Mouse (Mus musculus) spleen, embryonic (tissue): ENCODE results near the gene Inf2.

Experiments used
- CTCF ChIA-PET: fragments of 350-600 bp; sonication (Branson Sonifier 250); formaldehyde crosslinking; loops from one replicate; lab custom pipeline; 2022; lab: Charles Lee

The Inf2 gene

DNA sequence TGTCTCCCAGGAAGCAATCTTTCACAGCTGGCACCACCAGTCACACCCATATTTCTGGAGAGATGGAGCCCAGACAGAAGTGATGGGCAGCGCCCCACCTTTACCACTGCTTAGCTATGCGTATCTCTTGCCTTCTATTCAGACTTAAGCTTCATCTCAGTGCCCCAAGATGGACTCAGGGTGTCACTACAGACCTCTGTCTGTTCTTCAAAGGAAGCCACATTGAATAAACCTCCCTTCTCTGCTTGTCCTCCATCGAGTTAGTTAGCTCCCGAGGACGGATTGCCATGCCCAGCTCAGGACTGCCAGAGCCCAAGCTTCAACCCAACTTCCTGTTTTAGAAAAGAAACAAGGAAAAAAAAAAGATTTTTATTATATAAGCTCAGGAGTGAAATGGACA, 26.1 kb upstream of the Inf2 start:
- CTCF ChIA-PET: interaction anchor here (0.6 to 1.1 kb wide), 3 partner anchors 10 to 331 kb away, joined by 3 to 8 read pairs (median 3); no protein-coding TSS in a partner anchor

DNA sequence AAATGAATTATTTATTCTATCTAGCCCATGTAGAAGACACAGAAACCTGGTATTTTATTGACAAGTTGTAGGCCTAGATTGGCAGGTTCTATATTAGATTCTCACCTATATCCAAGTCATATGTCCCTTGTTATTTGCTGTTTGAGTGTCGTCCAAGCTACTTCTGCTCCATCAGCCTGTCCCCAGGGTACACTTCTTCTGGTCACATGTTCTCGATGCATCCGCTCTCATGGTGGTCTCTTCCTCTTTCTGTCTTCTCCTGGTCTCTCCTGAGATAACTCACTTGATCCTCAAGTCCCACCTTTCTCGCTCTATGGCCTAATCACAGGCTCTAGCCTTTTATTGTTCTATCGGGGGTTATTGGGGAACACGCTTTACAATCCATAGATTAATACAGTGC, 25.6 kb upstream of the Inf2 start:
- CTCF ChIA-PET: interaction anchor here (0.7 to 1.1 kb wide), 2 partner anchors 10 to 330 kb away, joined by 3 to 8 read pairs; no protein-coding TSS in a partner anchor

- CTCF ChIA-PET: no interaction called here
These were observed 18.4 kb upstream of the Inf2 start for GRCm38 (mm10) chr12:112570160-112570559.

GRCm38 (mm10) chr12:112571064-112571463, 17.5 kb upstream of the Inf2 start:
- CTCF ChIA-PET: no interaction called here

GRCm38 (mm10) chr12:112575274-112575986, 13.2 kb upstream of the Inf2 start:
- CTCF ChIA-PET: interaction anchor here (1.0 kb wide), 1 partner anchor 26 kb away, joined by 3 read pairs; no protein-coding TSS in a partner anchor

- CTCF ChIA-PET: no interaction called here
These were observed 12.2 kb upstream of the Inf2 start for GRCm38 (mm10) chr12:112576341-112576740.

GRCm38 (mm10) chr12:112576749-112577148, 11.8 kb upstream of the Inf2 start:
- CTCF ChIA-PET: no interaction called here

DNA sequence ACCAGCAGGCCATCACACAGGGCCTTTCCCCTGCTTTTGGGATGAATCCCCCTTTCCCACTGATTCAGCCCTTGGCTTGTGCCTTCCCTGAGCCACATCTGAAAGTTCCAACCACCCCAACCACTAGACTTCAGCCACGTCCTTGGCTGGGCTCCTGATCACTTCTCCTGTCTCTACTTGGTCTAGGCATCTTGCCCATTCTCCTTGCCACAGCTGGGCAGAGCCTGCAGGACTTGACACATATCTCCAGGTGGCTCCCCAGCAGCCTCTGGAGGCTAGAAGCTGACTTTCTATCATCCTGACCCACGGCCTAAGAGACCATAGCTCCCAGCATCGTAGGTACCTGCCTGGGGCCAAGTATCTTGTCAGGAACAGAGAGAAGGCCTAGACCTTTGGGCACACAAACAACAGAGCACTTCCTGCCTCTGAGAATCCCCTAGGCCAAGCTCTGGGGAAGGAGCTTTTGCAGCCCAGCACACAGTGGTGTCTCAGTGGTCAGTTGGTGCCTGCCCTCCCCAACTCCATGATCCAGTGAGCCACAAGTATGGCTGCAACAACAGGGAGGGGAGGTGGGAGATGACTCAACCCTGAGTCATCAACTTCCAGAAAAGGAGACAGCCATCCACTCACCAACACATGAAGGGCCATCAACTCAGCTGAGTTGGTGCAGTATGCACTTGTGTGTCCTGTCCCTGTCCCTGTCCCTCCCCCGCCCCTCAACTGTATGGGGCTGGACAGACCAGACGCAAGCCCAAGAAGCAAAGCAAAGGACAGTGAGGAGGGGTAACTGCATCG, 10.1 kb upstream of the Inf2 start:
- CTCF ChIA-PET: no interaction called here

- CTCF ChIA-PET: no interaction called here
These were observed 9.2 kb upstream of the Inf2 start for GRCm38 (mm10) chr12:112579430-112579829.

DNA sequence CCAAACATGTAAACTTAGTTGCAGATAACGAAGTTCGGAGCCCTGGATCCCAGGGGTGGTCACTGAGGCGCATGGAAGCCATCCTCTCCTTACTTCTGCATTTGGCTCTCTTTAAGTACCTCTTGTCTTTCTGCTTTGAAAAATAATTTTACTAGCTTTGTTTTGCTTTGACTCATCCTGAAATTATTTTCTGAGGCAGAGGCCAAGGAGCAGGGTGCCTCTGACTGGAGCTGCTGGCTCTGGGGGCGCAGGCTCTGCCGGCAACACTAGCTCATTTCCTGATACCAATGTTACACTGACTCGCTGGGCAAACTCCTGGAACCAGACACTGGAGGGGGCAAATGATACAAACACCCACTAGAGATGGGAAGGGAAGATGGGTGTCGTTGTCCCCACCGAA, 8.7 kb upstream of the Inf2 start:
- CTCF ChIA-PET: no interaction called here

- CTCF ChIA-PET: no interaction called here
These were observed 7.5 kb upstream of the Inf2 start for GRCm38 (mm10) chr12:112581113-112581512.

GRCm38 (mm10) chr12:112584954-112585353, 3.6 kb upstream of the Inf2 start:
- CTCF ChIA-PET: no interaction called here

DNA sequence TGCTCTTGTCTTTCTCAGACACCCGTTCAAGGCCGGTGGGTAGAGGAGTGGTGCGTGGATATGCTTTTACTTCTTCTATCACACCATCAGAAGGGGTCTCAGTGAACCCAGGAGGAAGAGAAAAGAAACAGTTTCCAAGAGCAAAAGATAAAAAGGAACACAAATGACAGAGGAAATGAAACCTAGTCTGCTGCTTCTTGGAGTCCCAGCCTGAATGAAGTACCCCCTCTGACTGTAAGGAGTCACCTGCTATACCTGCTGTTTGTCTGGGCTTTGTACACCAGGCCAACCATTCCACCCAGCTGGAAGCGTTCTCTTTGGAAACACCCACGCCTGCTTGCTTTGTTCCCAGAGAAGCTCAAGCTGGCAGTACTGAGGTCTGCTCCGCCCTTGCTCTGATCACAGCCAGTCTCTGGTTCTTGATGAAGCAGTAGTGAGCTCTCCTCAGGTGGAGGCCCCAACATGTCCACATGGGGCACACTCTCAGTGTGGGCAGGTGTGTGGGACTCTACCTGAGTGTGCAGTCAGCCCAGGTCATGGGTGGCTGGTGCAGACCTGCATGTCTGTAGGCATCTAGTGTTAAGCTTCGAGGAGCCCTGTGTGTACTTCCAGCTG, 2.6 kb upstream of the Inf2 start:
- CTCF ChIA-PET: interaction anchor here (0.7 kb wide), 1 partner anchor 23 kb away, joined by 3 read pairs; no protein-coding TSS in a partner anchor

- CTCF ChIA-PET: interaction anchor here (0.6 kb wide), 1 partner anchor 19 kb away, joined by 7 read pairs; no protein-coding TSS in a partner anchor
These were observed 1.2 kb upstream of the Inf2 start for GRCm38 (mm10) chr12:112587125-112588124.

- CTCF ChIA-PET: no interaction called here
These were observed 1.1 kb downstream of the Inf2 start for GRCm38 (mm10) chr12:112589491-112590191.

DNA sequence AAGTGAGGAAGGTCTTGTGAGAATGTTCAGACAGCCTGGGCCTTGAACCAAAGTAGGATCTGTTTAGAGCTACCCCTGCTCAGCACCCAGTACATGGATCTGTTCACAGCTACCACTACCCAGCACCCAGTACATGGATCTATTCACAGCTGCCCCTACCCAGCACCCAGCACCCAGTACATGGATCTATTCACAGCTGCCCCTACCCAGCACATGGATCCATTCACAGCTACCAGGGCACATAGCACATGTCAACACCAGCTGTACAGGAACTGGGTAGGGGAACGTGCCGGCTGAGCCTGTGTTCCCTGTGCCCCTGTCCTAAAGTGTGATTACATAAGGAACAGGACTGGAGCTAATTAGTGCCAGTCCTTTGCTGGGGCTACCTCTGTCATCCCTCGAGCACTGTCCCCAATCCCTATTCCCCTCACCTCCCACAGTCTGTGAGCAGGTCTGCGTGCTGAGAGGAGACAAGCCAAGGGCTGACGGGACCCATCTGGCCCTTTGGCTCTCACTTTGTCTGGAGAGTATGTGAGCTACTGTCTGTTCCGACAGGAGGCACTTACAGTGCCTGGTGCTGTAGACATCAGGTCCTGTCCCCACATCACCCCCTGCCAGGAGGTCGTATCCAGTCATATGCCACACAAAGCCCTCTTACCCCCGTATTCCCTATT, 2.1 kb downstream of the Inf2 start:
- CTCF ChIA-PET: interaction anchor here (0.6 kb wide), 1 partner anchor 32 kb away, joined by 6 read pairs; no protein-coding TSS in a partner anchor

DNA sequence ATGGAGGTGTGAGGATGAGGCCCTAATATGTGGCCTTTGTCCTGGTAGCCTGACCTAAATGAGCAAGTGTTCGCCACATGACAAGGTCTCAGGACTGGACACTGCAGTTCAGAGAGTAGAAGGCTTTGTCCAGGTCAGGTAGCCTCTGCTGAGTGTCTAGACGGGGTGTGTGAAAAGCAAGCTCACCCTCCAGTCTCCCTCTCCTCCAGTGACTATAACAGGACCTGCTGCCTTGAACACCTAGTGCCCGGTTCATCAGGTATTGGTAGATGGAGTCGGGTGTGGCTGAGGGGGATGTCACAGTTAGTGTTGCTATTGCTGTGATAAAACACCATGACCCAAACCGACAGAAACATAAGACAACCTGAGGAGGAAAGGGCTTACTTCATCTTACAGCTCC, 2.7 kb downstream of the Inf2 start:
- CTCF ChIA-PET: no interaction called here

GRCm38 (mm10) chr12:112591730-112592129, 3.1 kb downstream of the Inf2 start:
- CTCF ChIA-PET: no interaction called here

- CTCF ChIA-PET: no interaction called here
These were observed 4.6 kb downstream of the Inf2 start for GRCm38 (mm10) chr12:112592985-112593734.
